Mouse (Mus musculus): ENCODE results near the gene Gm20767. TPM values are rescaled to one million over a fixed set of nuclear protein-coding genes. Genes with fewer than 3 reads are reported as not detected.
"Not testable (repeated sequence)": the region's sequence is repeated elsewhere in the genome, so short reads cannot be mapped to it uniquely, and the experiment has no call there.

The Gm20767 gene
- total and polyA plus RNA-seq, 2 experiments from 2014 or later = not detected

GRCm38 (mm10) chr13:120149660-120150407 lies 9.8 kb downstream of the Gm20767 start:
- WGBS = 56% methylated on average over 3 of the region's 4 CpGs
- H3K36me3 ChIP-seq (replicated peaks; ENCODE audit: control insufficient read depth, insufficient read depth, low read length); H3K27me3 ChIP-seq (ENCODE audit: control insufficient read depth, insufficient read depth, low read length); DNase-seq (ENCODE audit: low spot score); H3K9me3 ChIP-seq (replicated peaks; ENCODE audit: control insufficient read depth, low read length); ATAC-seq (ENCODE audit: insufficient read depth, low read depth); H3K4me2 ChIP-seq (ENCODE audit: low read depth, low read length); H3K4me1 ChIP-seq (ENCODE audit: control insufficient read depth, insufficient read depth); H3K9ac ChIP-seq (replicated peaks; ENCODE audit: low read depth, low read length); H3K27ac ChIP-seq (ENCODE audit: low read depth); H3K4me3 ChIP-seq (ENCODE audit: low read depth, low read length): not testable (repeated sequence)

- not testable (repeated sequence) for H3K36me3 ChIP-seq (replicated peaks; ENCODE audit: control insufficient read depth, insufficient read depth, low read length); H3K9me3 ChIP-seq (replicated peaks; ENCODE audit: control insufficient read depth, low read length); DNase-seq (ENCODE audit: low spot score); H3K4me3 ChIP-seq (ENCODE audit: low read depth, low read length); H3K27me3 ChIP-seq (ENCODE audit: control insufficient read depth, insufficient read depth, low read length); H3K4me1 ChIP-seq (ENCODE audit: control insufficient read depth, insufficient read depth); H3K4me2 ChIP-seq (ENCODE audit: low read depth, low read length); H3K9ac ChIP-seq (replicated peaks; ENCODE audit: low read depth, low read length); H3K27ac ChIP-seq (ENCODE audit: low read depth); ATAC-seq (ENCODE audit: insufficient read depth, low read depth)
- 53% methylated on average over 3 of the region's 3 CpGs for WGBS
These were observed 10.5 kb downstream of the Gm20767 start for GRCm38 (mm10) chr13:120150589-120150988.

DNA sequence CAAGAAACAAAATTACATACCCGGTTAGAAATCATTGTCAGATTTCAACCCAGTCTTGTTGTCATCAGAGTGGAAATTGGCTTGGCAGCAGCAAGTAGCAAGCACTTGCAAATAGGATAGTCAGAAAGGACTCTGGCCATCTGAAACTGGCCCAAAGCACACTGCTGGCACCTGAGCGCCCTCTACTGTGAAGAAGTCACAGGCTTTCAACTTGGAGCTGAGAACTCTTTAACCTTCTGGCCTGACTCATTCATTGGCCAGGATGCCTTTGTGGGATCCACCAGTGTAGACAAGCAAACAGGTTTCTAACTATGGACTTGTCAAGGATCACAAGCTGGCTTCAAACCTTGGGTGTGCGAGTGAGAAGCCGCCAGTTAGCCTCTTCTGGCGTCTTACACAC lies 28.3 kb downstream of the Gm20767 start:
- H3K9me3 ChIP-seq (replicated peaks; ENCODE audit: control insufficient read depth, low read length); H3K4me3 ChIP-seq (ENCODE audit: low read depth, low read length); ATAC-seq (ENCODE audit: insufficient read depth, low read depth); H3K4me1 ChIP-seq (ENCODE audit: control insufficient read depth, insufficient read depth); H3K9ac ChIP-seq (replicated peaks; ENCODE audit: low read depth, low read length); H3K36me3 ChIP-seq (replicated peaks; ENCODE audit: control insufficient read depth, insufficient read depth, low read length); DNase-seq (ENCODE audit: low spot score); H3K4me2 ChIP-seq (ENCODE audit: low read depth, low read length); H3K27me3 ChIP-seq (ENCODE audit: control insufficient read depth, insufficient read depth, low read length); H3K27ac ChIP-seq (ENCODE audit: low read depth): not testable (repeated sequence)
- 46% methylated on average over 5 of the region's 5 CpGs for WGBS

DNA sequence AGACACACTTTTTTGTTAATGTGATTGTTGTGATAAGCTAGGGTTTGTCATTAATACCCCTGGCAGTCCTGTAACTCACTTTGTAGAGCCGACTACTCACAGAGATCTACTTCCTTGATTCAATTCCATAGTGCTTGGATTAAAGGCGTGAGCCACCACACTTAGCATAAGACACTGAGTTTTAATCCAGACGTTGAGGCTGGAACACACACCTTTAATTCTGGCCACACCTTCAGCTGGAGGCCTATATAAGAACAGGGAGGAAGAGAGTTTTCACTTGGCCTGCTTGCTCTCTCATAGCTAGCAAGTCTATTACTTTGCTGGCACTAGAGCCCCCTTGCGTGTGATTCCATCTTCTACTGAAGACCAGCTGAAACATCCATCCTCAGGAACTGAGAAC lies 32.1 kb downstream of the Gm20767 start, which contains the start of gene Gm21818:
TSS of gene Gm21818 (plus strand) at position 301 of the 400 bp plus-strand sequence.
- H3K4me3 ChIP-seq (ENCODE audit: low read depth, low read length); ATAC-seq (ENCODE audit: insufficient read depth, low read depth); H3K36me3 ChIP-seq (replicated peaks; ENCODE audit: control insufficient read depth, insufficient read depth, low read length); H3K9ac ChIP-seq (replicated peaks; ENCODE audit: low read depth, low read length); H3K9me3 ChIP-seq (replicated peaks; ENCODE audit: control insufficient read depth, low read length); H3K4me1 ChIP-seq (ENCODE audit: control insufficient read depth, insufficient read depth); DNase-seq (ENCODE audit: low spot score); H3K27ac ChIP-seq (ENCODE audit: low read depth); H3K27me3 ChIP-seq (ENCODE audit: control insufficient read depth, insufficient read depth, low read length); H3K4me2 ChIP-seq (ENCODE audit: low read depth, low read length): not testable (repeated sequence)
- WGBS = 72% methylated on average over 4 of the region's 4 CpGs

DNA sequence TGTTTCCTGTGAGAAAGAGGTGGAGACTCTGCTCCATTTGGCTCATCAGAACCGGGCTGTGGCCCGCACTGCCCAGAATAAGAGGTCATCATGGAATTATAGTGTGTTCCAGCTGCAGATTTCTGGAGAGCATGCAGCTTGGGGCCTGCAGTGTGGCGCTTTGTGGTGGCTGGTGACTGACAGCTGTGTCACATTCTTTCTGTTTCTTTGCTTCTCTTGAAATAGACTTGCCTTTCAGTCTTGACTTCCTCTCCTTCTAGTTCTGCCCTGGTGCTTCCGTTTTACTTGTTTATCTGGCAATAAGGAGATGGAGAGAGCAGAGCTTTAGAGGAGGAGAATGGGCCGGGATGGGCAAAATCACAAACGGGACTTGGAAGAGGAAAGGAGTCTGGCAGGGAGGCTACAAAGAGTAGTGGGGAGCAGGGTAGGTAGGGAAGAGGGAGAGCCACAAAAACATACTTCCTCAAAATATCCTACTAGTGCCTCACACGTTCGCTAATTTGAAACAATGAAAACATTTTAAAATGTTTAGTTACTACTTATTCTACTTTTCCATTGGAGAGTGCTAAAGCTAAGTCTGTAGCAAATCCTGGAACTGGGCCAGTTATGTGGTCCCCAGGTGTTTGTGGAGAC lies 56.3 kb downstream of the Gm20767 start:
- ATAC-seq (ENCODE audit: insufficient read depth, low read depth) = not testable (repeated sequence)

More for the DNA sequence above, 56.3 kb downstream of the Gm20767 start:
- 59% methylated on average over 6 of the region's 8 CpGs for WGBS
- not testable (repeated sequence) for H3K27ac ChIP-seq (ENCODE audit: low read depth); H3K27me3 ChIP-seq (ENCODE audit: control insufficient read depth, insufficient read depth, low read length); H3K36me3 ChIP-seq (replicated peaks; ENCODE audit: control insufficient read depth, insufficient read depth, low read length); DNase-seq (ENCODE audit: low spot score); H3K9ac ChIP-seq (replicated peaks; ENCODE audit: low read depth, low read length); H3K4me1 ChIP-seq (ENCODE audit: control insufficient read depth, insufficient read depth); H3K4me3 ChIP-seq (ENCODE audit: low read depth, low read length); H3K9me3 ChIP-seq (replicated peaks; ENCODE audit: control insufficient read depth, low read length); H3K4me2 ChIP-seq (ENCODE audit: low read depth, low read length)

Other genes starting within 250 kb of the Gm20767 start
- not detected in 2 replicates for gene Tcstv1, start 245.5 kb upstream of the Gm20767 start, total RNA-seq (2014; rRNA removed; ENCODE audit: low replicate concordance)
- gene Tcstv1, start 245.5 kb upstream of the Gm20767 start, polyA plus RNA-seq (2015; fragmentation: Nextera tagmentation; extraction: Ambion mirVana) = not detected in 2 replicates
- not detected in 2 replicates for gene Gm21761, start 211.0 kb upstream of the Gm20767 start, total RNA-seq (2014; rRNA removed; ENCODE audit: low replicate concordance)
- not detected in 2 replicates for gene Gm21761, start 211.0 kb upstream of the Gm20767 start, polyA plus RNA-seq (2015; fragmentation: Nextera tagmentation; extraction: Ambion mirVana)
- gene B020031M17Rik, start 189.4 kb upstream of the Gm20767 start, total RNA-seq (2014; rRNA removed; ENCODE audit: low replicate concordance) = not detected in 2 replicates
- not detected in 2 replicates for gene B020031M17Rik, start 189.4 kb upstream of the Gm20767 start, polyA plus RNA-seq (2015; fragmentation: Nextera tagmentation; extraction: Ambion mirVana)
- not detected in 2 replicates for gene Gm36079, start 113.2 kb upstream of the Gm20767 start, total RNA-seq (2014; rRNA removed; ENCODE audit: low replicate concordance)
- gene Gm36079, start 113.2 kb upstream of the Gm20767 start, polyA plus RNA-seq (2015; fragmentation: Nextera tagmentation; extraction: Ambion mirVana) = not detected in 2 replicates
- 0.46 TPM in 1 of 2 replicates, not detected in the other for gene Gm21188, start 88.1 kb upstream of the Gm20767 start, total RNA-seq (2014; rRNA removed; ENCODE audit: low replicate concordance)
- gene Gm21188, start 88.1 kb upstream of the Gm20767 start, polyA plus RNA-seq (2015; fragmentation: Nextera tagmentation; extraction: Ambion mirVana) = 0.08 and 0.15 TPM in 2 replicates
- not detected in 2 replicates for gene Gm21818, start 32.2 kb downstream of the Gm20767 start, total RNA-seq (2014; rRNA removed; ENCODE audit: low replicate concordance)
- not detected in 2 replicates for gene Gm21818, start 32.2 kb downstream of the Gm20767 start, polyA plus RNA-seq (2015; fragmentation: Nextera tagmentation; extraction: Ambion mirVana)
- gene Gm21762, start 75.7 kb downstream of the Gm20767 start, total RNA-seq (2014; rRNA removed; ENCODE audit: low replicate concordance) = not detected in 2 replicates
- gene Gm21762, start 75.7 kb downstream of the Gm20767 start, polyA plus RNA-seq (2015; fragmentation: Nextera tagmentation; extraction: Ambion mirVana) = not detected in 2 replicates
- gene Gm21731, start 98.9 kb downstream of the Gm20767 start, total RNA-seq (2014; rRNA removed; ENCODE audit: low replicate concordance) = not detected in 2 replicates
- gene Gm21731, start 98.9 kb downstream of the Gm20767 start, polyA plus RNA-seq (2015; fragmentation: Nextera tagmentation; extraction: Ambion mirVana) = not detected in 2 replicates
- not detected in 2 replicates for gene AF067061, start 122.9 kb downstream of the Gm20767 start, total RNA-seq (2014; rRNA removed; ENCODE audit: low replicate concordance)
- not detected in 2 replicates for gene AF067061, start 122.9 kb downstream of the Gm20767 start, polyA plus RNA-seq (2015; fragmentation: Nextera tagmentation; extraction: Ambion mirVana)
- gene BC147527, start 160.1 kb downstream of the Gm20767 start, total RNA-seq (2014; rRNA removed; ENCODE audit: low replicate concordance) = not detected in 2 replicates
- gene BC147527, start 160.1 kb downstream of the Gm20767 start, polyA plus RNA-seq (2015; fragmentation: Nextera tagmentation; extraction: Ambion mirVana) = 0.36 TPM in 1 of 2 replicates, not detected in the other
- not detected in 2 replicates for gene Tcstv3, start 176.6 kb downstream of the Gm20767 start, total RNA-seq (2014; rRNA removed; ENCODE audit: low replicate concordance)
- not detected in 2 replicates for gene Tcstv3, start 176.6 kb downstream of the Gm20767 start, polyA plus RNA-seq (2015; fragmentation: Nextera tagmentation; extraction: Ambion mirVana)